Mouse (Mus musculus): Measurements from ENCODE around the gene Tm7sf3.

The Tm7sf3 gene

GRCm38 (mm10) chr6:146642276-146643183, at the start of gene Tm7sf3, which contains the start of gene Med21:
Tm7sf3 (minus strand) TSS chr6:146642824.
Med21 (plus strand) TSS chr6:146642547.
- DNase-seq (ENCODE audit: low spot score in 2 of 2) = peak; percentile 94 to 98

GRCm38 (mm10) chr6:146688861-146689260, 46.2 kb upstream of the Tm7sf3 start:
- DNase-seq (ENCODE audit: low spot score in 2 of 2) = no peak

- no peak for DNase-seq (ENCODE audit: low spot score in 2 of 2)
Observed at GRCm38 (mm10) chr6:146688010-146688409, 45.4 kb upstream of the Tm7sf3 start.

- no peak for DNase-seq (ENCODE audit: low spot score in 2 of 2)
Observed at GRCm38 (mm10) chr6:146686463-146687196, 44.0 kb upstream of the Tm7sf3 start.

- peak; percentile 21 to 67 for DNase-seq (ENCODE audit: low spot score in 2 of 2)
Observed at GRCm38 (mm10) chr6:146685781-146686308, 43.2 kb upstream of the Tm7sf3 start.

- DNase-seq (ENCODE audit: low spot score in 2 of 2) = no peak
Observed at GRCm38 (mm10) chr6:146683881-146684280, 41.3 kb upstream of the Tm7sf3 start.

GRCm38 (mm10) chr6:146678136-146679070, 35.8 kb upstream of the Tm7sf3 start:
- DNase-seq (ENCODE audit: low spot score in 2 of 2) = no peak

- no peak for DNase-seq (ENCODE audit: low spot score in 2 of 2)
Observed at GRCm38 (mm10) chr6:146676904-146677303, 34.3 kb upstream of the Tm7sf3 start.

GRCm38 (mm10) chr6:146674881-146675536, 32.4 kb upstream of the Tm7sf3 start:
- DNase-seq (ENCODE audit: low spot score in 2 of 2) = no peak

GRCm38 (mm10) chr6:146674420-146674819, 31.8 kb upstream of the Tm7sf3 start:
- DNase-seq (ENCODE audit: low spot score in 2 of 2) = no peak

GRCm38 (mm10) chr6:146673696-146674095, 31.1 kb upstream of the Tm7sf3 start:
- no peak for DNase-seq (ENCODE audit: low spot score in 2 of 2)

GRCm38 (mm10) chr6:146672106-146672505, 29.5 kb upstream of the Tm7sf3 start:
- no peak for DNase-seq (ENCODE audit: low spot score in 2 of 2)

- DNase-seq (ENCODE audit: low spot score in 2 of 2) = no peak
Observed at GRCm38 (mm10) chr6:146670956-146671855, 28.6 kb upstream of the Tm7sf3 start.

GRCm38 (mm10) chr6:146668606-146669005, 26.0 kb upstream of the Tm7sf3 start:
- DNase-seq (ENCODE audit: low spot score in 2 of 2) = no peak

- no peak for DNase-seq (ENCODE audit: low spot score in 2 of 2)
Observed at GRCm38 (mm10) chr6:146666811-146667210, 24.2 kb upstream of the Tm7sf3 start.

- no peak for DNase-seq (ENCODE audit: low spot score in 2 of 2)
Observed at GRCm38 (mm10) chr6:146665408-146665807, 22.8 kb upstream of the Tm7sf3 start.

GRCm38 (mm10) chr6:146664917-146665316, 22.3 kb upstream of the Tm7sf3 start:
- no peak for DNase-seq (ENCODE audit: low spot score in 2 of 2)

- DNase-seq (ENCODE audit: low spot score in 2 of 2) = no peak
Observed at GRCm38 (mm10) chr6:146664116-146664515, 21.5 kb upstream of the Tm7sf3 start.

GRCm38 (mm10) chr6:146662679-146663078, 20.1 kb upstream of the Tm7sf3 start:
- DNase-seq (ENCODE audit: low spot score in 2 of 2) = peak; percentile 21 to 35

- no peak for DNase-seq (ENCODE audit: low spot score in 2 of 2)
Observed at GRCm38 (mm10) chr6:146661655-146662054, 19.0 kb upstream of the Tm7sf3 start.
